Mouse (Mus musculus) G1E (cell line): ENCODE results near the gene Fam214a. TPM values are rescaled to one million over a fixed set of nuclear protein-coding genes. Genes with fewer than 3 reads are reported as not detected.

Source experiments
- ATAC-seq: 2 replicates; pipeline ENCODE4 v1.8.0; 2016; ENCODE audit warnings: mild to moderate bottlenecking; ENCODE audit not compliant: insufficient number of reproducible peaks, poor library complexity, low FRiP score, severe bottlenecking; ENCODE audit errors: extremely low read depth
- DNase-seq: peaks from one replicate; pipeline ENCODE4 v3.0.0; 2012; ENCODE audit warnings: low spot score
- H3K27me3 ChIP-seq: 2 replicates; pipeline ENCODE4 v1.6.1; 2012; ENCODE audit warnings: mild to moderate bottlenecking, low read length, inconsistent platforms; ENCODE audit not compliant: insufficient read depth
- H3K36me3 ChIP-seq: replicated peaks from 2 replicates; pipeline ENCODE3; 2012; ENCODE audit warnings: mild to moderate bottlenecking, inconsistent platforms
- H3K4me1 ChIP-seq: 2 replicates; pipeline ENCODE4 v1.6.1; 2012; ENCODE audit warnings: low read depth, low read length, inconsistent platforms, mixed read lengths; ENCODE audit not compliant: insufficient read depth
- H3K4me3 ChIP-seq: 2 replicates; pipeline ENCODE4 v1.5.1; 2012; ENCODE audit warnings: low read depth, mild to moderate bottlenecking, inconsistent platforms, low read length, moderate library complexity, mixed read lengths
- H3K9me3 ChIP-seq: replicated peaks from 2 replicates; pipeline ENCODE4 v1.6.1; 2012; ENCODE audit warnings: inconsistent platforms
- CTCF ChIP-seq: IDR thresholded peaks from 2 replicates; pipeline ENCODE4 v1.5.1; 2012; ENCODE audit warnings: low read depth, low read length, inconsistent platforms, mixed read lengths
- GATA1 ChIP-seq: IDR thresholded peaks from 2 replicates; pipeline ENCODE4 v1.6.1; 2012; ENCODE audit warnings: borderline replicate concordance, low read length, inconsistent platforms, mixed read lengths
- GATA2 ChIP-seq: IDR thresholded peaks from 2 replicates; pipeline ENCODE4 v1.6.1; 2012; ENCODE audit warnings: low read depth, low read length, inconsistent platforms, borderline replicate concordance
- POLR2AphosphoS5 ChIP-seq: IDR thresholded peaks from 2 replicates; pipeline ENCODE4 v1.6.1; 2012; ENCODE audit warnings: low read depth, low read length, inconsistent platforms; ENCODE audit not compliant: insufficient replicate concordance
- TAL1 ChIP-seq: conservative IDR thresholded peaks from 2 replicates; pipeline ENCODE4 v1.6.1; 2012; ENCODE audit warnings: low read depth, low read length, inconsistent platforms, mixed read lengths
- polyA plus RNA-seq: library from polyadenylated mRNA; stranded (reverse); fragments of >175 nt; gene quantifications from 2 replicates; pipeline ENCODE4 v1.2.3, GENCODE M21; 2012
- total RNA-seq, 2 experiments: library from RNA; stranded (forward) in 1 of 2; stranded (reverse) in 1 of 2; fragments of 200-1000 nt in 1 of 2; fragments of >200 nt in 1 of 2; fragmentation: Nextera tagmentation in 1 of 2; gene quantifications; 2 replicates each; pipeline ENCODE4 v1.2.3; 2014 to 2017

The Fam214a gene
- total and polyA plus RNA-seq, 3 experiments: 0.65 to 2.8 (median 0.90) TPM

GRCm38 (mm10) chr9:74996349-74996748, 43.7 kb downstream of the Fam214a start:
- DNase-seq: no peak

GRCm38 (mm10) chr9:74997976-74998375, 45.3 kb downstream of the Fam214a start:
- Histone ChIP-seq H3K4me3 (no peak overlapping the region), H3K27me3 (no peaks in the 10 kb centered on the region), H3K9me3 (no peaks in the 10 kb centered on the region), H3K36me3 (no peaks in the 10 kb centered on the region), H3K4me1 (no peaks in the 10 kb centered on the region)
- ATAC-seq: no peak
- DNase-seq: no peak
- TF ChIP-seq CTCF (no peak), POLR2AphosphoS5 (no peak), GATA1 (no peak), TAL1 (no peak), GATA2 (no peak)

More at GRCm38 (mm10) chr9:74996349-74996748, 43.7 kb downstream of the Fam214a start:
- H3K36me3 ChIP-seq: no peaks in the 10 kb centered on the region
- TF ChIP-seq GATA2 (no peak), CTCF (no peak), TAL1 (no peak), GATA1 (no peak), POLR2AphosphoS5 (no peak)
- no peaks in the 10 kb centered on the region for H3K4me1 ChIP-seq
- no peaks in the 10 kb centered on the region for H3K27me3 ChIP-seq
- no peaks in the 10 kb centered on the region for H3K9me3 ChIP-seq
- no peak for ATAC-seq
- no peak overlapping the region for H3K4me3 ChIP-seq

GRCm38 (mm10) chr9:75001006-75001405, 48.3 kb downstream of the Fam214a start:
- Histone ChIP-seq H3K36me3 (no peaks in the 10 kb centered on the region), H3K4me1 (no peaks in the 10 kb centered on the region)
- TF ChIP-seq GATA2: no peak
- no peak for TF ChIP-seq GATA1
- no peak for TF ChIP-seq CTCF
- no peak for TF ChIP-seq TAL1
- TF ChIP-seq POLR2AphosphoS5: no peak

DNA sequence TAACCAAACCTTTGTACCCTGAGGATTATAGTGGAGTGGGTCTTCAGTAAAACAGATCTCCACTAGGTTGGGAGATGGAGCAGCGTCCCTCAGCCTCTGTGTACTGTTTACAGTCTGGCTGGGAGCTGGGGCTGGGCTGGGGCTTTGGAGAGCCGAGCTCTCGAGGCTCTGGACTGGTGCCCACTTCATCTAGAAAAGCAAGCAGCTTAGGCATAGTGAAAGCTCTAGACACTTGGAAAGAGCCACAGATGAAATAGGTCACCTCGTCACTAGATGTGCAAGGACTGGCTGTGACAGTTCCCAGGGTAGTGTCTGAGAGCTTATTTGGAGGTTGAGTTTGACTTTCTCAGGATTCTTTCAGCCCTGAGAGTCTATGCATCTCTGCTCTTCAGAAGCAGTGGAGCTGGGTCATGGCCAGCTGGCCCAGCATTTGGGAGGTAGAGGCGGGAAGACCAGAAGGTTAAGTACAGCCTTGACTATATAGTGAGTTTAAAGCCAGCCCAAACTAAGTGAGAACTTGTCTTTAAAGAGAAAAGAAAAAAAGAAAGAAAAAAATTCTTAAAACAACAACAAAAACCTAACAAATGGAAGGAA, 49.0 kb downstream of the Fam214a start:
- ATAC-seq: no peak
- no peaks in the 10 kb centered on the region for H3K9me3 ChIP-seq

More at GRCm38 (mm10) chr9:75001006-75001405, 48.3 kb downstream of the Fam214a start:
- ATAC-seq (no peak), DNase-seq (no peak)
- H3K9me3 ChIP-seq: no peaks in the 10 kb centered on the region
- no peaks in the 10 kb centered on the region for H3K27me3 ChIP-seq
- no peak overlapping the region for H3K4me3 ChIP-seq

GRCm38 (mm10) chr9:75002262-75002661, 49.6 kb downstream of the Fam214a start:
- H3K4me1 ChIP-seq: no peaks in the 10 kb centered on the region
- H3K9me3 ChIP-seq: no peaks in the 10 kb centered on the region
- H3K36me3 ChIP-seq: no peaks in the 10 kb centered on the region
- ATAC-seq (no peak), DNase-seq (no peak)
- H3K4me3 ChIP-seq: no peak overlapping the region
- no peaks in the 10 kb centered on the region for H3K27me3 ChIP-seq
- no peak for TF ChIP-seq GATA1

More for the DNA sequence above, 49.0 kb downstream of the Fam214a start:
- Histone ChIP-seq H3K4me1 (no peaks in the 10 kb centered on the region), H3K36me3 (no peaks in the 10 kb centered on the region), H3K27me3 (no peaks in the 10 kb centered on the region), H3K4me3 (no peak overlapping the region)
- no peak for DNase-seq
- TF ChIP-seq TAL1 (no peak), GATA1 (no peak), CTCF (no peak), POLR2AphosphoS5 (no peak), GATA2 (no peak)

- H3K9me3 ChIP-seq: no peaks in the 10 kb centered on the region
- DNase-seq: no peak
- peaks cover 6% of the 10 kb centered on the region for H3K36me3 ChIP-seq
- no peak for ATAC-seq
- TF ChIP-seq POLR2AphosphoS5 (no peak), CTCF (no peak), TAL1 (no peak), GATA2 (no peak), GATA1 (no peak)
- H3K4me1 ChIP-seq: no peaks in the 10 kb centered on the region
- H3K4me3 ChIP-seq: no peak overlapping the region
- no peaks in the 10 kb centered on the region for H3K27me3 ChIP-seq
These were observed 51.5 kb downstream of the Fam214a start for GRCm38 (mm10) chr9:75004203-75004602.

DNA sequence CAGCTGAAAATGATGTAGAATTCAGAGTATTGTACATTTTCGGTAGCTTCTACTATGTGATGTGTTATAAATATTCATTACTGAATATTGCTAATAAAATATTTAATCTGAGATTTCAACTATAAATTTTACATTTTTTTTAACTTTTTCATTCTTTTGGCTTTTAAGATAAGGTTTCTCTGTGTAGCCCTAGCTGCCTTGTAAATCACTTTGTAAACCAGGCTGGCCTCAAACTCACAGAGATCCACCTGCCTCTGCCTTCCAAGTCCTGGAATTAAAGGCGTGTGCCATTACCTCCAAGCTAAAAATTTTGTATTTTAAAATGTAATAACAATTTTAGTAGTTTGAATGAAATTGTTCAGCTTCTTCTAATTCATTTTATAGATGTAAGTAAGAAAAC, 63.9 kb downstream of the Fam214a start:
- H3K4me3 ChIP-seq: no peak overlapping the region
- no peak for TF ChIP-seq GATA1
- TF ChIP-seq TAL1: no peak
- TF ChIP-seq CTCF: no peak
- TF ChIP-seq GATA2: no peak
- no peak for TF ChIP-seq POLR2AphosphoS5
- ATAC-seq: no peak
- no peaks in the 10 kb centered on the region for H3K9me3 ChIP-seq
- H3K27me3 ChIP-seq: no peaks in the 10 kb centered on the region
- DNase-seq: no peak
- no peaks in the 10 kb centered on the region for H3K4me1 ChIP-seq
- H3K36me3 ChIP-seq: peaks cover 2% of the 10 kb centered on the region
